Mouse (Mus musculus) kidney, postnatal 0 days (tissue): ENCODE measurements at regions not wholly inside any gene's neighbourhood (a gene's known extent, or its start where the extent isn't known, plus 50 kb on each side); places are given as distances from the start of the nearest gene placed in this dataset.

Source experiments
- ATAC-seq: fragments of 200-750 bp; cut with Nextera tagmentation; replicated peaks from 2 replicates; pipeline ENCODE4 v1.8.0; 2017; ENCODE audit warnings: low read depth, moderate number of reproducible peaks, moderate TSS enrichment, moderate library complexity; ENCODE audit not compliant: low FRiP score
- DNase-seq: peaks from one replicate; pipeline ENCODE4 v3.0.0-alpha.2; 2016; ENCODE audit warnings: low spot score
- H3K27ac ChIP-seq: fragments of 300-500 bp; sonication (generic); 2 replicates; pipeline ENCODE4 v1.5.1; 2014; ENCODE audit warnings: mild to moderate bottlenecking
- H3K27me3 ChIP-seq: fragments of 300-500 bp; sonication (generic); 2 replicates; pipeline ENCODE4 v1.6.1; 2014; ENCODE audit warnings: low read length, mixed read lengths; ENCODE audit not compliant: insufficient read depth
- H3K36me3 ChIP-seq: fragments of 300-500 bp; sonication (generic); 2 replicates; pipeline ENCODE4 v1.6.1; 2014; ENCODE audit warnings: low read length, mixed read lengths; ENCODE audit not compliant: insufficient read depth
- H3K4me1 ChIP-seq: fragments of 300-500 bp; sonication (generic); replicated peaks from 2 replicates; pipeline ENCODE4 v1.6.1; 2014; ENCODE audit warnings: antibody characterized with exemption, low read length, mixed read lengths; ENCODE audit not compliant: insufficient read depth
- H3K4me2 ChIP-seq: fragments of 300-500 bp; sonication (generic); 2 replicates; pipeline ENCODE4 v1.6.1; 2014; ENCODE audit warnings: mild to moderate bottlenecking, low read length, moderate library complexity, mixed read lengths
- H3K4me3 ChIP-seq: fragments of 300-500 bp; sonication (generic); replicated peaks from 2 replicates; pipeline ENCODE4 v1.5.1; 2014; ENCODE audit warnings: low read depth, low read length
- H3K9ac ChIP-seq: fragments of 300-500 bp; sonication (generic); 2 replicates; pipeline ENCODE4 v1.6.1; 2014; ENCODE audit warnings: low read depth, low read length
- H3K9me3 ChIP-seq: fragments of 300-500 bp; sonication (generic); replicated peaks from 2 replicates; pipeline ENCODE4 v1.6.1; 2016; ENCODE audit warnings: low read length, inconsistent platforms, mixed read lengths
- CTCF ChIP-seq: IDR thresholded peaks from 2 replicates; pipeline ENCODE4 v1.5.1; 2016; ENCODE audit warnings: antibody characterized with exemption, low read depth, mild to moderate bottlenecking, moderate library complexity
- WGBS: fragments of 180-500 bp; shearing (Covaris S2); extraction: QIAGEN DNeasy Blood & Tissue Kit; methylation state at CpG from one replicate; pipeline ENCODE4 v1.1.7; 2014; 5-methylcytosine and 5-hydroxymethylcytosine counted together

GRCm38 (mm10) chr14:102699015-102699414 lies 283.4 kb downstream of the Kctd12 start:
- TF ChIP-seq CTCF: no peak
- H3K36me3 ChIP-seq: no peaks in the 10 kb centered on the region
- no peaks in the 10 kb centered on the region for H3K4me1 ChIP-seq
- H3K27ac ChIP-seq: no peak overlapping the region
- no peak overlapping the region for H3K9ac ChIP-seq
- no peaks in the 10 kb centered on the region for H3K9me3 ChIP-seq
- WGBS: 79% methylated on average over 3 of the region's 3 CpGs
- no peak for DNase-seq
- H3K27me3 ChIP-seq: no peaks in the 10 kb centered on the region
- no peak overlapping the region for H3K4me2 ChIP-seq
- no peak for ATAC-seq
- H3K4me3 ChIP-seq: no peak overlapping the region

GRCm38 (mm10) chr14:102686791-102687190 lies 295.6 kb downstream of the Kctd12 start:
- TF ChIP-seq CTCF: no peak
- 49% methylated on average over 1 of the region's 1 CpGs for WGBS
- H3K9ac ChIP-seq: no peak overlapping the region
- H3K4me2 ChIP-seq: no peak overlapping the region
- ATAC-seq (no peak), DNase-seq (no peak)
- H3K4me1 ChIP-seq: no peaks in the 10 kb centered on the region
- H3K27ac ChIP-seq: no peak overlapping the region
- no peaks in the 10 kb centered on the region for H3K36me3 ChIP-seq
- H3K4me3 ChIP-seq: no peak overlapping the region
- no peaks in the 10 kb centered on the region for H3K27me3 ChIP-seq
- H3K9me3 ChIP-seq: no peaks in the 10 kb centered on the region

- H3K27ac ChIP-seq: no peak overlapping the region
- H3K27me3 ChIP-seq: no peaks in the 10 kb centered on the region
- no peak overlapping the region for H3K9ac ChIP-seq
- no peaks in the 10 kb centered on the region for H3K9me3 ChIP-seq
- ATAC-seq (no peak), DNase-seq (no peak)
- no peak overlapping the region for H3K4me2 ChIP-seq
- TF ChIP-seq CTCF: no peak
- no peaks in the 10 kb centered on the region for H3K4me1 ChIP-seq
- no peak overlapping the region for H3K4me3 ChIP-seq
- WGBS: 55% methylated on average over 5 of the region's 5 CpGs
- no peaks in the 10 kb centered on the region for H3K36me3 ChIP-seq
Observed at GRCm38 (mm10) chr14:102676582-102676981, 305.9 kb downstream of the Kctd12 start.

GRCm38 (mm10) chr14:102674635-102675034 lies 307.8 kb downstream of the Kctd12 start:
- ATAC-seq: no peak

GRCm38 (mm10) chr14:102673724-102674123 lies 308.7 kb downstream of the Kctd12 start:
- Histone ChIP-seq H3K36me3 (no peaks in the 10 kb centered on the region), H3K9me3 (no peaks in the 10 kb centered on the region), H3K27ac (no peak overlapping the region), H3K4me3 (no peak overlapping the region), H3K4me2 (no peak overlapping the region), H3K27me3 (no peaks in the 10 kb centered on the region), H3K9ac (no peak overlapping the region), H3K4me1 (no peaks in the 10 kb centered on the region)
- DNase-seq (peak; percentile 42), ATAC-seq (no peak)
- no peak for TF ChIP-seq CTCF
- 39% methylated on average over 5 of the region's 5 CpGs for WGBS

More at GRCm38 (mm10) chr14:102674635-102675034, 307.8 kb downstream of the Kctd12 start:
- H3K4me1 ChIP-seq: no peaks in the 10 kb centered on the region
- H3K27ac ChIP-seq: no peak overlapping the region
- no peak for DNase-seq
- no peaks in the 10 kb centered on the region for H3K9me3 ChIP-seq
- no peaks in the 10 kb centered on the region for H3K27me3 ChIP-seq
- H3K4me2 ChIP-seq: no peak overlapping the region
- H3K9ac ChIP-seq: no peak overlapping the region
- no peaks in the 10 kb centered on the region for H3K36me3 ChIP-seq
- no peak for TF ChIP-seq CTCF
- H3K4me3 ChIP-seq: no peak overlapping the region
- WGBS: 83% methylated on average over 5 of the region's 5 CpGs

GRCm38 (mm10) chr14:102663240-102663639 lies 319.2 kb downstream of the Kctd12 start:
- ATAC-seq: no peak
- no peak overlapping the region for H3K4me3 ChIP-seq
- H3K27ac ChIP-seq: no peak overlapping the region
- H3K9ac ChIP-seq: no peak overlapping the region
- DNase-seq: no peak
- TF ChIP-seq CTCF: no peak
- no peak overlapping the region for H3K4me2 ChIP-seq
- 73% methylated on average over 2 of the region's 2 CpGs for WGBS
- no peaks in the 10 kb centered on the region for H3K4me1 ChIP-seq
- no peaks in the 10 kb centered on the region for H3K27me3 ChIP-seq
- H3K9me3 ChIP-seq: no peaks in the 10 kb centered on the region
- no peaks in the 10 kb centered on the region for H3K36me3 ChIP-seq

GRCm38 (mm10) chr14:102660351-102660750 lies 322.1 kb downstream of the Kctd12 start:
- H3K4me2 ChIP-seq: no peak overlapping the region
- no peak overlapping the region for H3K9ac ChIP-seq
- no peaks in the 10 kb centered on the region for H3K36me3 ChIP-seq
- H3K4me3 ChIP-seq: no peak overlapping the region
- DNase-seq (no peak), ATAC-seq (no peak)
- WGBS: 85% methylated on average over 11 of the region's 11 CpGs
- TF ChIP-seq CTCF: no peak
- no peaks in the 10 kb centered on the region for H3K4me1 ChIP-seq
- no peaks in the 10 kb centered on the region for H3K9me3 ChIP-seq
- H3K27me3 ChIP-seq: no peaks in the 10 kb centered on the region
- H3K27ac ChIP-seq: no peak overlapping the region
